Comparison of ENCODE assay signal across 13 mouse cellular contexts in genomic region chr1:193351583-193351982, GRCm38 (mm10). TPM values are rescaled to one million over a fixed set of nuclear protein-coding genes. Genes with fewer than 3 reads are reported as not detected.
DNase-seq lines count a peak whose midpoint lies in the region; ATAC-seq and TF ChIP-seq lines count a peak whose summit lies in the region.
"Had no signal": no experiment of that assay in that cellular context is flagged by ENCODE, and none has a peak within 500 bp of the region (broad histone marks: within the 10 kb centered on the region; RNA-seq: fewer than 3 reads in every experiment).

No protein-coding gene starts in this region.

- peak; percentile 33; the same call in 1 of the 2 replicates for ATAC-seq in forebrain, postnatal 0 days
- no peak for ATAC-seq in forebrain, embryonic 14.5 days
- peak; percentile 35; the same call in 1 of the 2 replicates for ATAC-seq in stomach, postnatal 0 days (ENCODE audit: low FRiP score, low TSS enrichment)
- no peak for ATAC-seq in heart, embryonic 11.5 days (replicated peaks; ENCODE audit: insufficient number of reproducible peaks, low FRiP score, low TSS enrichment)
- ATAC-seq: midbrain, embryonic 15.5 days had no signal

- no peak overlapping the region for H3K27ac ChIP-seq in forebrain, postnatal 0 days (ENCODE audit: low read depth, low read length)
- H3K27ac ChIP-seq in forebrain, embryonic 14.5 days (ENCODE audit: low read depth, low read length) = no peak overlapping the region
- no peak overlapping the region for H3K27ac ChIP-seq in stomach, postnatal 0 days (replicated peaks)
- H3K27ac ChIP-seq in heart, embryonic 11.5 days (ENCODE audit: low read depth, low read length) = no peak overlapping the region
- H3K27ac ChIP-seq: forebrain, embryonic 10.5 days; midbrain, embryonic 15.5 days had no signal

- H3K27me3 ChIP-seq in forebrain, postnatal 0 days (ENCODE audit: insufficient read depth, low read length) = no peaks in the 10 kb centered on the region
- no peaks in the 10 kb centered on the region for H3K27me3 ChIP-seq in forebrain, embryonic 14.5 days (replicated peaks; ENCODE audit: control insufficient read depth, insufficient read depth, low read length)
- no peaks in the 10 kb centered on the region for H3K27me3 ChIP-seq in stomach, postnatal 0 days (ENCODE audit: control insufficient read depth, insufficient read depth, low read length)
- no peaks in the 10 kb centered on the region for H3K27me3 ChIP-seq in heart, embryonic 11.5 days (ENCODE audit: control insufficient read depth, insufficient read depth, low read length)
- H3K27me3 ChIP-seq: midbrain, embryonic 15.5 days had no signal

- TF ChIP-seq EP300 in stomach, postnatal 0 days (optimal IDR thresholded peaks at IDR 0.05) = no peak

- no peaks in the 10 kb centered on the region for H3K9me3 ChIP-seq in forebrain, postnatal 0 days (ENCODE audit: low read length)
- H3K9me3 ChIP-seq in forebrain, embryonic 14.5 days (replicated peaks; ENCODE audit: control insufficient read depth, low read length) = no peaks in the 10 kb centered on the region
- H3K9me3 ChIP-seq in stomach, postnatal 0 days (ENCODE audit: control insufficient read depth, low read length) = no peaks in the 10 kb centered on the region
- no peaks in the 10 kb centered on the region for H3K9me3 ChIP-seq in heart, embryonic 11.5 days (replicated peaks; ENCODE audit: control insufficient read depth, low read length)
- H3K9me3 ChIP-seq: forebrain, embryonic 10.5 days; midbrain, embryonic 15.5 days had no signal

- no peaks in the 10 kb centered on the region for H3K4me1 ChIP-seq in forebrain, postnatal 0 days (ENCODE audit: insufficient read depth)
- no peaks in the 10 kb centered on the region for H3K4me1 ChIP-seq in forebrain, embryonic 14.5 days (ENCODE audit: control insufficient read depth, insufficient read depth, low read length)
- H3K4me1 ChIP-seq in stomach, postnatal 0 days (replicated peaks; ENCODE audit: control insufficient read depth, insufficient read depth) = no peaks in the 10 kb centered on the region
- no peaks in the 10 kb centered on the region for H3K4me1 ChIP-seq in heart, embryonic 11.5 days (ENCODE audit: control insufficient read depth, insufficient read depth, low read length)
- H3K4me1 ChIP-seq: forebrain, embryonic 10.5 days; midbrain, embryonic 15.5 days had no signal

- peaks cover 80% of the 10 kb centered on the region for H3K36me3 ChIP-seq in forebrain, postnatal 0 days (ENCODE audit: insufficient read depth)
- peaks cover 61% of the 10 kb centered on the region for H3K36me3 ChIP-seq in forebrain, embryonic 14.5 days (ENCODE audit: control insufficient read depth, insufficient read depth, low read length)
- no peaks in the 10 kb centered on the region; the same call in 1 of the 2 replicates for H3K36me3 ChIP-seq in stomach, postnatal 0 days (ENCODE audit: control insufficient read depth, insufficient read depth, low read length)
- peaks cover 2% of the 10 kb centered on the region; the same call in 1 of the 2 replicates for H3K36me3 ChIP-seq in heart, embryonic 11.5 days (ENCODE audit: control insufficient read depth, insufficient read depth, low read length)

- 85% methylated on average over 3 of the region's 3 CpGs for WGBS in forebrain, postnatal 0 days
- WGBS in forebrain, embryonic 14.5 days = 88% methylated on average over 3 of the region's 3 CpGs
- 79% methylated on average over 3 of the region's 3 CpGs for WGBS in stomach, postnatal 0 days
- 76% methylated on average over 3 of the region's 3 CpGs for WGBS in heart, embryonic 11.5 days (ENCODE audit: insufficient replicate concordance)

- no peak overlapping the region for H3K4me2 ChIP-seq in forebrain, postnatal 0 days (ENCODE audit: low read depth)
- no peak overlapping the region for H3K4me2 ChIP-seq in forebrain, embryonic 14.5 days (ENCODE audit: low read length)
- no peak overlapping the region for H3K4me2 ChIP-seq in stomach, postnatal 0 days (replicated peaks; ENCODE audit: low read depth)
- H3K4me2 ChIP-seq in heart, embryonic 11.5 days = no peak overlapping the region
- H3K4me2 ChIP-seq: liver, embryonic 11.5 days; midbrain, embryonic 15.5 days had no signal

- no peak overlapping the region for H3K4me3 ChIP-seq in forebrain, postnatal 0 days (ENCODE audit: low read depth, low read length)
- no peak overlapping the region for H3K4me3 ChIP-seq in forebrain, embryonic 14.5 days (ENCODE audit: low read depth, low read length)
- H3K4me3 ChIP-seq in stomach, postnatal 0 days (ENCODE audit: low read depth, low read length) = no peak overlapping the region
- no peak overlapping the region for H3K4me3 ChIP-seq in heart, embryonic 11.5 days (ENCODE audit: low read depth, low read length)
- H3K4me3 ChIP-seq: forebrain, embryonic 10.5 days; midbrain, embryonic 15.5 days had no signal

- DNase-seq in forebrain, postnatal 0 days = no peak
- DNase-seq in forebrain, embryonic 14.5 days (ENCODE audit: low spot score) = no peak
- DNase-seq in right cerebral cortex, postnatal 14 days = peak; percentile 52
- DNase-seq in right cerebral cortex, postnatal 25 days = no peak
- peak; percentile 63 for DNase-seq in kidney, adult 9 months
- DNase-seq in stomach, postnatal 0 days (ENCODE audit: low spot score) = no peak
- DNase-seq in heart, adult 18-20 months = no peak
- DNase-seq: gastrocnemius, postnatal 36 days; lung, postnatal 36 days had no signal

- no peak for TF ChIP-seq CTCF in forebrain, postnatal 0 days (IDR thresholded peaks at IDR 0.05; ENCODE audit: low read depth)
- TF ChIP-seq CTCF in stomach, postnatal 0 days (IDR thresholded peaks at IDR 0.05; ENCODE audit: low read depth) = no peak

- no peak overlapping the region for H3K9ac ChIP-seq in forebrain, postnatal 0 days
- H3K9ac ChIP-seq in forebrain, embryonic 14.5 days (ENCODE audit: low read length) = no peak overlapping the region
- H3K9ac ChIP-seq in stomach, postnatal 0 days (ENCODE audit: low read length) = no peak overlapping the region
- no peak overlapping the region for H3K9ac ChIP-seq in heart, embryonic 11.5 days (ENCODE audit: low read depth, low read length)
- H3K9ac ChIP-seq: midbrain, embryonic 15.5 days had no signal

RNA-seq across cellular contexts. Expression of gene Camk1g, which starts 18.5 kb away (rescaled TPM):
- 50.3 and 56.1 TPM in 2 replicates for total RNA-seq in forebrain, postnatal 0 days (2014; rRNA removed)
- polyA plus RNA-seq in forebrain, postnatal 0 days (2015; fragmentation: Nextera tagmentation; extraction: Ambion mirVana) = 37.4 and 46.0 TPM in 2 replicates
- 36.1 and 44.6 TPM in 2 replicates for polyA plus RNA-seq in forebrain, embryonic 14.5 days (2014; fragmentation: Nextera tagmentation; extraction: Ambion mirVana)
- 1.5 and 1.6 TPM in 2 replicates for polyA plus RNA-seq in stomach, postnatal 0 days (2015; fragmentation: Nextera tagmentation; extraction: Ambion mirVana)
- polyA plus RNA-seq in heart, embryonic 11.5 days (2014; fragmentation: Nextera tagmentation; extraction: Ambion mirVana) = 7.2 and 8.1 TPM in 2 replicates
- under 1 TPM; 0.15 to 0.22 TPM for total RNA-seq in heart, adult 18-20 months (2021)

Comparison
In these comparisons a context has a peak if more than half of its experiments do, and no peak if none do; other contexts are left out.
1. ATAC-seq: peak in forebrain, postnatal 0 days (single experiment) and stomach, postnatal 0 days (single experiment); none in forebrain, embryonic 14.5 days (single experiment) and heart, embryonic 11.5 days (single experiment).
2. DNase-seq: peak in right cerebral cortex, postnatal 14 days (single experiment) and kidney, adult 9 months (single experiment); none in forebrain, postnatal 0 days (single experiment), forebrain, embryonic 14.5 days (single experiment), right cerebral cortex, postnatal 25 days (single experiment), stomach, postnatal 0 days (single experiment) and heart, adult 18-20 months (0 of 2).